Comparison of ENCODE assay signal across 14 mouse cellular contexts in the genomic region with DNA sequence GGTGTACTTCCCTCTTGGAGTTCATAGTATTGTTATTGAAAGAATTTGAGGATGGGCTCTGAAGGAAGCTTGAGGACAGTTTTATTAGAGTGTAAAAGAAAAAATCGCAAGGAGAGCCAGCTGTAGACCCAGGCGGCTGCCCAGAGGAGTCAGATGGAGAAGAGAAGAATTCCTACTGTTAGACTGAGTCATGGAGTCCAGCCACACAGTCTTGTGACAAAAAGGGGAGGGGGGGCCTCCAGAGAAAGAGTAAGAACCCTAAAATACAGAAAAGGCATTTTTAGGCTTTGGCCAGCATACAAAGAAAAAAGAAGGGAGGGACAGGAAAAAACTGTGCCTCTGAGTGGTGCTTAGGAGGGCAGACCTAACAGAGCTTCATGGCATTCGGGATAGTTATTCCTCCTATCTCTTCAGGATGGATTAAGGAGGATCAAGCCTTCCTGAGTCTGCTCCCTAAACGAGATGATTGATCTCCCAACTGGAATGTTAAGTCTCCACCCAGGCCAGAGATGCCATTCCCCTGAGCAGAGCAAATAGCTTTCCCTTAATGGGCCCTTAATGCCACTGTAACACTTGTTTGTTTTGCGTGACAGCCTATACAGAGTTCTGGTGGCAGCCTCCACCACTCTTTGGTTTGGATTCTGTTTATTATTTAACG. TPM values are rescaled to one million over a fixed set of nuclear protein-coding genes. Genes with fewer than 3 reads are reported as not detected.
DNase-seq lines count a peak whose midpoint lies in the region; ATAC-seq and TF ChIP-seq lines count a peak whose summit lies in the region.
"Had no signal": no experiment of that assay in that cellular context is flagged by ENCODE, and none has a peak within 500 bp of the region (broad histone marks: within the 10 kb centered on the region; RNA-seq: fewer than 3 reads in every experiment).

No protein-coding gene starts in this region.

- H3K4me3 ChIP-seq in lung, adult 2 months (replicated peaks; ENCODE audit: extremely low read depth, low read depth, low read length) = no peak overlapping the region
- H3K4me3 ChIP-seq in stomach, postnatal 0 days (ENCODE audit: low read depth, low read length) = no peak overlapping the region
- no peak overlapping the region for H3K4me3 ChIP-seq in left cerebral cortex, adult 2 months
- H3K4me3 ChIP-seq: layer of hippocampus, adult 2 months; limb, embryonic 15.5 days had no signal

- H3K9ac ChIP-seq in stomach, postnatal 0 days (ENCODE audit: low read length) = no peak overlapping the region
- H3K9ac ChIP-seq: limb, embryonic 15.5 days had no signal

- H3K27me3 ChIP-seq in stomach, postnatal 0 days (ENCODE audit: control insufficient read depth, insufficient read depth, low read length) = no peaks in the 10 kb centered on the region
- H3K27me3 ChIP-seq: limb, embryonic 15.5 days had no signal

- DNase-seq in embryo, embryonic 9.5 days (ENCODE audit: extremely low spot score) = peak; percentile 15
- DNase-seq in embryo, embryonic 10.5 days (ENCODE audit: low spot score) = no peak
- peak; percentile 10 for DNase-seq in lung, adult 2 months
- no peak for DNase-seq in lung, postnatal 4 days
- DNase-seq in kidney, postnatal 10 days = peak; percentile 34
- DNase-seq in stomach, postnatal 0 days (ENCODE audit: low spot score) = peak; percentile 48
- no peak for DNase-seq in right cerebral cortex, postnatal 25 days
- no peak for DNase-seq in left cerebral cortex, adult 2 months (ENCODE audit: extremely low spot score in 1 of 2, low spot score in 2 of 2)
- DNase-seq: adrenal gland, postnatal 36 days; cerebellum, adult 9-10 months; gastrocnemius, postnatal 36 days; midbrain, embryonic 14.5 days had no signal

- no peak for TF ChIP-seq EP300 in stomach, postnatal 0 days (optimal IDR thresholded peaks at IDR 0.05)

- TF ChIP-seq POLR2A in lung, adult 2 months (IDR thresholded peaks at IDR 0.05; ENCODE audit: borderline replicate concordance, extremely low read depth, low read depth, low read length) = no peak

- no peak overlapping the region for H3K4me2 ChIP-seq in stomach, postnatal 0 days (replicated peaks; ENCODE audit: low read depth)
- H3K4me2 ChIP-seq: limb, embryonic 15.5 days had no signal

- no peaks in the 10 kb centered on the region for H3K9me3 ChIP-seq in stomach, postnatal 0 days (ENCODE audit: control insufficient read depth, low read length)
- H3K9me3 ChIP-seq: limb, embryonic 15.5 days had no signal

- intact Hi-C loops in left cerebral cortex, adult 2 months (cut with DNase I) = loop anchor here (10.0 kb wide), 1 partner anchor 304 kb away; no protein-coding TSS in a partner anchor

- peak overlapping the region; percentile 69 for H3K27ac ChIP-seq in stomach, postnatal 0 days (replicated peaks)
- no peak overlapping the region for H3K27ac ChIP-seq in left cerebral cortex, adult 2 months
- H3K27ac ChIP-seq: layer of hippocampus, adult 2 months; limb, embryonic 15.5 days had no signal

- H3K4me1 ChIP-seq in lung, adult 2 months (ENCODE audit: control insufficient read depth, insufficient read depth, low read length) = peaks cover 3% of the 10 kb centered on the region
- no peaks in the 10 kb centered on the region for H3K4me1 ChIP-seq in stomach, postnatal 0 days (replicated peaks; ENCODE audit: control insufficient read depth, insufficient read depth)

- ATAC-seq in stomach, postnatal 0 days (ENCODE audit: low FRiP score, low TSS enrichment) = peak; percentile 92

- TF ChIP-seq CTCF in lung, adult 2 months (IDR thresholded peaks at IDR 0.05; ENCODE audit: insufficient read depth, low read length) = no peak
- no peak for TF ChIP-seq CTCF in stomach, postnatal 0 days (IDR thresholded peaks at IDR 0.05; ENCODE audit: low read depth)
- TF ChIP-seq CTCF in left cerebral cortex, adult 2 months (IDR thresholded peaks at IDR 0.05) = no peak

- H3K36me3 ChIP-seq in stomach, postnatal 0 days (ENCODE audit: control insufficient read depth, insufficient read depth, low read length) = no peaks in the 10 kb centered on the region
- H3K36me3 ChIP-seq: limb, embryonic 15.5 days had no signal

- WGBS in lung, adult 2 months = 35% methylated on average over 6 of the region's 6 CpGs
- 18% methylated on average over 6 of the region's 6 CpGs for WGBS in stomach, postnatal 0 days

RNA-seq across cellular contexts. Expression of gene Patj, which starts 5.5 kb away (rescaled TPM):
- polyA plus RNA-seq in lung, adult 2 months (2012; rRNA removed) = 13.4 and 17.4 TPM in 2 replicates
- polyA plus RNA-seq in stomach, postnatal 0 days (2015; fragmentation: Nextera tagmentation; extraction: Ambion mirVana) = 6.2 and 8.0 TPM in 2 replicates
- total RNA-seq in left cerebral cortex, adult 2 months (2021) = 10 to 100 TPM; 16.0 to 17.5 TPM

RNA-seq across cellular contexts. Expression of gene Tm2d1, which starts 17.9 kb away (rescaled TPM):
- polyA plus RNA-seq in lung, adult 2 months (2012; rRNA removed) = 14.8 and 17.6 TPM in 2 replicates
- 100 and 103 TPM in 2 replicates for polyA plus RNA-seq in stomach, postnatal 0 days (2015; fragmentation: Nextera tagmentation; extraction: Ambion mirVana)
- 10 to 100 TPM; 36.2 to 40.5 TPM for total RNA-seq in left cerebral cortex, adult 2 months (2021)

Comparison
In these comparisons a context has a peak if more than half of its experiments do, and no peak if none do; other contexts are left out.
1. DNase-seq: peak in embryo, embryonic 9.5 days (single experiment), lung, adult 2 months (single experiment), kidney, postnatal 10 days (single experiment) and stomach, postnatal 0 days (single experiment); none in embryo, embryonic 10.5 days (single experiment), lung, postnatal 4 days (0 of 2), right cerebral cortex, postnatal 25 days (single experiment) and left cerebral cortex, adult 2 months (0 of 2).